In genomic region chr5:98253838-98254821, GRCm38 (mm10) we compare ENCODE assay signal across 8 mouse cellular contexts. TPM values are rescaled to one million over a fixed set of nuclear protein-coding genes. Genes with fewer than 3 reads are reported as not detected.
DNase-seq lines count a peak whose midpoint lies in the region; ATAC-seq lines count a peak whose summit lies in the region.

TSS of gene Fgf5 (plus strand) at chr5:98254184.

- intact Hi-C loops in heart, postnatal 25 days (cut with DNase I), result loop anchor here (2.0 kb wide), 1 partner anchor 67 kb away; no protein-coding TSS in a partner anchor

- peak; percentile 31 to 33 for DNase-seq in heart, adult 18-20 months
- DNase-seq in heart, postnatal 25 days (ENCODE audit: low spot score), result no peak
- peak; percentile 23 for DNase-seq in cerebellum, adult 11-12 months
- DNase-seq in neural tube, embryonic 11.5 days (ENCODE audit: low spot score), result peak; percentile 74

- no peaks in the 10 kb centered on the region for H3K9me3 ChIP-seq in forebrain, embryonic 15.5 days
- no peaks in the 10 kb centered on the region for H3K9me3 ChIP-seq in hindbrain, embryonic 15.5 days
- no peaks in the 10 kb centered on the region for H3K9me3 ChIP-seq in limb, embryonic 13.5 days
- H3K9me3 ChIP-seq in neural tube, embryonic 11.5 days (ENCODE audit: control insufficient read depth, low read length), result no peaks in the 10 kb centered on the region

- peaks cover 36% of the 10 kb centered on the region for H3K27me3 ChIP-seq in forebrain, embryonic 15.5 days
- peaks cover 45% of the 10 kb centered on the region for H3K27me3 ChIP-seq in hindbrain, embryonic 15.5 days
- H3K27me3 ChIP-seq in limb, embryonic 13.5 days, result peaks cover 82% of the 10 kb centered on the region
- H3K27me3 ChIP-seq in neural tube, embryonic 11.5 days (ENCODE audit: control insufficient read depth, insufficient read depth, low read length), result peaks cover 25% of the 10 kb centered on the region

- peak within 1 kb of the TSS; percentile 99 for H3K4me2 ChIP-seq in forebrain, embryonic 15.5 days (replicated peaks)
- peak within 1 kb of the TSS; percentile 98 for H3K4me2 ChIP-seq in hindbrain, embryonic 15.5 days
- peak within 1 kb of the TSS; percentile 99 for H3K4me2 ChIP-seq in limb, embryonic 13.5 days (replicated peaks)
- H3K4me2 ChIP-seq in neural tube, embryonic 11.5 days (ENCODE audit: low read depth), result peak within 1 kb of the TSS; percentile 99

- H3K9ac ChIP-seq in forebrain, embryonic 15.5 days (replicated peaks), result peak within 1 kb of the TSS; percentile 64
- H3K9ac ChIP-seq in hindbrain, embryonic 15.5 days, result peak within 1 kb of the TSS; percentile 68
- peak within 1 kb of the TSS; percentile 67 for H3K9ac ChIP-seq in limb, embryonic 13.5 days
- peak within 1 kb of the TSS; percentile 65 for H3K9ac ChIP-seq in neural tube, embryonic 11.5 days (ENCODE audit: low read length)

- peak within 1 kb of the TSS; percentile 67 for H3K4me3 ChIP-seq in forebrain, embryonic 15.5 days
- H3K4me3 ChIP-seq in hindbrain, embryonic 15.5 days, result peak within 1 kb of the TSS; percentile 64
- H3K4me3 ChIP-seq in limb, embryonic 13.5 days, result peak within 1 kb of the TSS; percentile 63
- H3K4me3 ChIP-seq in neural tube, embryonic 11.5 days (ENCODE audit: low read depth, low read length), result peak within 1 kb of the TSS; percentile 47

- H3K36me3 ChIP-seq in forebrain, embryonic 15.5 days, result no peaks in the 10 kb centered on the region
- H3K36me3 ChIP-seq in hindbrain, embryonic 15.5 days, result no peaks in the 10 kb centered on the region
- no peaks in the 10 kb centered on the region for H3K36me3 ChIP-seq in limb, embryonic 13.5 days
- H3K36me3 ChIP-seq in neural tube, embryonic 11.5 days (ENCODE audit: control insufficient read depth, insufficient read depth, low read length), result no peaks in the 10 kb centered on the region

- peaks cover 20% of the 10 kb centered on the region for H3K4me1 ChIP-seq in forebrain, embryonic 15.5 days
- H3K4me1 ChIP-seq in hindbrain, embryonic 15.5 days (replicated peaks), result peaks cover 16% of the 10 kb centered on the region
- H3K4me1 ChIP-seq in limb, embryonic 13.5 days, result peaks cover 21% of the 10 kb centered on the region
- H3K4me1 ChIP-seq in neural tube, embryonic 11.5 days (ENCODE audit: control insufficient read depth, insufficient read depth, low read length), result peaks cover 7% of the 10 kb centered on the region; the same call in 1 of the 2 replicates

- ATAC-seq in forebrain, embryonic 15.5 days (replicated peaks), result peak; percentile 81
- peak; percentile 85 for ATAC-seq in hindbrain, embryonic 15.5 days (ENCODE audit: low FRiP score, low read depth)
- peak; percentile 66 for ATAC-seq in limb, embryonic 13.5 days (ENCODE audit: low FRiP score, low read depth)
- peak; percentile 84 for ATAC-seq in neural tube, embryonic 11.5 days (ENCODE audit: insufficient read depth, low FRiP score, low TSS enrichment)
- no peak for ATAC-seq in inflammation-experienced regulatory T-cells, adult 6 months

- H3K27ac ChIP-seq in forebrain, embryonic 15.5 days (replicated peaks), result no peak within 1 kb of the TSS
- no peak within 1 kb of the TSS for H3K27ac ChIP-seq in hindbrain, embryonic 15.5 days (replicated peaks)
- H3K27ac ChIP-seq in limb, embryonic 13.5 days, result no peak within 1 kb of the TSS
- no peak within 1 kb of the TSS for H3K27ac ChIP-seq in neural tube, embryonic 11.5 days (ENCODE audit: low read depth, low read length)

- under 1% methylated on average over 76 of the region's 80 CpGs for WGBS in forebrain, embryonic 15.5 days
- under 1% methylated on average over 64 of the region's 80 CpGs for WGBS in hindbrain, embryonic 15.5 days
- WGBS in limb, embryonic 13.5 days, result under 1% methylated on average over 77 of the region's 80 CpGs
- WGBS in neural tube, embryonic 11.5 days, result under 1% methylated on average over 60 of the region's 80 CpGs

RNA-seq across cellular contexts. Expression of gene Fgf5, which starts in this region (rescaled TPM):
- total RNA-seq in heart, adult 18-20 months (2021), result under 1 TPM in 1 of 2 experiments, not detected in 1; 0.10 TPM
- total RNA-seq in heart, postnatal 25 days (2021), result not detected
- polyA plus RNA-seq in forebrain, embryonic 15.5 days (2015; fragmentation: Nextera tagmentation; extraction: Ambion mirVana), result 0.59 and 0.79 TPM in 2 replicates
- polyA plus RNA-seq in hindbrain, embryonic 15.5 days (2015; fragmentation: Nextera tagmentation; extraction: Ambion mirVana), result 1.1 TPM in 2 replicates
- polyA plus RNA-seq in limb, embryonic 13.5 days (2015; fragmentation: Nextera tagmentation; extraction: Ambion mirVana), result 1.0 and 1.4 TPM in 2 replicates
- 1.8 and 2.3 TPM in 2 replicates for polyA plus RNA-seq in neural tube, embryonic 11.5 days (2014; fragmentation: Nextera tagmentation; extraction: Ambion mirVana)
- polyA plus RNA-seq in inflammation-experienced regulatory T-cells, adult 6 months (2017; shearing (Covaris generic)), result not detected

Comparison
In these comparisons a context has a peak if more than half of its experiments do, and no peak if none do; other contexts are left out.
1. Peak in DNase-seq in heart, adult 18-20 months; RNA of the gene not detected or under 1 TPM.
2. Peak in ATAC-seq, H3K4me3 ChIP-seq, H3K9ac ChIP-seq and H3K4me2 ChIP-seq in forebrain, embryonic 15.5 days; RNA of the gene not detected or under 1 TPM.